Mouse (Mus musculus) kidney, adult 2 months (tissue): Measurements from ENCODE around the gene Nek5. TPM values are rescaled to one million over a fixed set of nuclear protein-coding genes. Genes with fewer than 3 reads are reported as not detected.

Source experiments
- DNase-seq: peaks from one replicate; pipeline ENCODE4 v3.0.0; 2021
- H3K27ac ChIP-seq: fragments of 200-500 bp; 2 replicates; pipeline ENCODE4 v1.5.1; 2012; ENCODE audit warnings: low read depth, low read length, control low read depth, inconsistent platforms; ENCODE audit not compliant: insufficient read depth
- H3K27me3 ChIP-seq: fragments of 200-500 bp; replicated peaks from 2 replicates; pipeline ENCODE4 v1.6.1; 2012; ENCODE audit warnings: mild to moderate bottlenecking, moderate library complexity, low read length, inconsistent platforms; ENCODE audit not compliant: control insufficient read depth, insufficient read depth
- H3K36me3 ChIP-seq: fragments of 200-500 bp; 2 replicates; pipeline ENCODE4 v1.6.1; 2012; ENCODE audit warnings: mild to moderate bottlenecking, moderate library complexity, low read length, inconsistent platforms; ENCODE audit not compliant: control insufficient read depth, insufficient read depth
- H3K4me1 ChIP-seq: fragments of 200-500 bp; 2 replicates; pipeline ENCODE4 v1.6.1; 2011; ENCODE audit warnings: low read length; ENCODE audit not compliant: control insufficient read depth, insufficient read depth
- H3K4me3 ChIP-seq: fragments of 200-500 bp; 2 replicates; pipeline ENCODE4 v1.5.1; 2011; ENCODE audit warnings: mild to moderate bottlenecking, low read depth, low read length, control low read depth; ENCODE audit not compliant: insufficient read depth
- CTCF ChIP-seq: fragments of 200-500 bp; conservative IDR thresholded peaks from 2 replicates; pipeline ENCODE4 v1.5.1; 2011; ENCODE audit warnings: low read depth, mild to moderate bottlenecking, control low read depth, low read length, moderate library complexity, mixed read lengths; ENCODE audit not compliant: insufficient read depth, insufficient read length
- POLR2A ChIP-seq: fragments of 200-500 bp; IDR thresholded peaks from one replicate; pipeline ENCODE4 v1.6.1; 2011; ENCODE audit warnings: low read depth, low read length, control low read depth
- WGBS: fragments of 180-500 bp; shearing (Covaris S2); methylation state at CpG from one replicate; pipeline ENCODE4 v1.1.7; 2018; 5-methylcytosine and 5-hydroxymethylcytosine counted together
- polyA plus RNA-seq: library from polyadenylated mRNA; depleted of rRNA; stranded (reverse); fragments of >200 nt; gene quantifications from 2 replicates; pipeline ENCODE4 v1.2.3, GENCODE M21; 2012; rRNA removed

Nek5 gene
- polyA plus RNA-seq, 1 experiment: 0.59 TPM

DNA sequence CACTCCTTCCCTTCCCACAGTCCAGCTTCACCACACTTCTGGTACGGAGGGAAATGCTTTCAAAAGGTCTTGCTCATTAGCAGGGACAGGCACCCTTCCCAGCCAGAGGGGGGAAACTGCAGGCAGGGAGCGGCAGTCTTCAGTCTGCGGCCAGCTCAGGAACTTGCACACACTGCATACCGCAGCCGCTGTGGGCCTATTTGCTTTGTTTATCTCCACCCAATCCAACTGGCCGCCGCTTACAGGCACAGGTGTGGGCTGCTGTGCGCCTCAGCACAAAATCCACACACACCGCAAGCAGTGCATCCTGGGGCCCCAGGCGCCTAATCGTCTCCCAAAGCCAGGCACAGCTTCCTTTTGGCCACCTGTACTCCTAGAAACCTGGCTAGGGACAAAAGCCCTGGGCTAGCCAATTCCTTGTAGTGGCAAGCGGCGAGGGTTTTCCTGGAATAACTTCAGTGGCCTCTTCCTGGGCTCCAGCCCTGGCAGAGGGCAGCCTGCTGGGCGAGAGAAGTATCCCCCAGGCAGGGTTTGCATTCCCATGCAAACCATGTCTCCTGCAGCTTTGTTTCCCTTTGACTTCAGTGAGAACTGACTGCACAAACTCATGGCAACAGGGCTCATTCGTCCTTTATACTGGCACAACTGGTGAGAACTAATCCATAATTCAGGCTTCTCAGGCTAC is 85.2 kb downstream of the Nek5 start:
- no peaks in the 10 kb centered on the region for H3K36me3 ChIP-seq
- no peak overlapping the region for H3K4me3 ChIP-seq
- WGBS: 27% methylated on average over 15 of the region's 15 CpGs
- TF ChIP-seq POLR2A (no peak), CTCF (no peak)
- DNase-seq: peak; percentile 16
- H3K4me1 ChIP-seq: no peaks in the 10 kb centered on the region
- no peaks in the 10 kb centered on the region for H3K27me3 ChIP-seq
- no peak overlapping the region for H3K27ac ChIP-seq

DNA sequence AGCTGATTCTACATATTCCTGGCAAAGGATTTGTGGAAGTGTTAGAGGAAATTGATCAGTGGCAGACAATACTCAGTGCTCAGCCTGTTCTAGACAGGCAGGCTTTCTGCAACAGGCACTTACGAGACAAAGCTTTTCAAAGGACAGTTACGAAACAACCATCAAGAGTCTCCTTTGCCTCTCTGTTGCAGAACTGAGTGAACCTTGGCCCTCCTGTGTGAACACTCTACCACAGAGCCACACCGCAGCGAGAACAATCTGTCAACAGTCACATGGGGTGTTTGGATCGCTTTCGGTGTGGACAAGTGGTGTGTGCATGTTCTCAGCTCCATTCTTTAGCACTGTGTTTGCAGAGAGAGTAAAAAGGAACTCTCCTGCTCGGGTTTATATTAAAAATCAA is 87.8 kb downstream of the Nek5 start:
- TF ChIP-seq CTCF: no peak
- TF ChIP-seq POLR2A: no peak
- peak; percentile 73 for DNase-seq
- Histone ChIP-seq H3K27me3 (no peaks in the 10 kb centered on the region), H3K4me3 (no peak overlapping the region), H3K27ac (no peak overlapping the region), H3K36me3 (no peaks in the 10 kb centered on the region), H3K4me1 (no peaks in the 10 kb centered on the region)
- 51% methylated on average over 7 of the region's 7 CpGs for WGBS

DNA sequence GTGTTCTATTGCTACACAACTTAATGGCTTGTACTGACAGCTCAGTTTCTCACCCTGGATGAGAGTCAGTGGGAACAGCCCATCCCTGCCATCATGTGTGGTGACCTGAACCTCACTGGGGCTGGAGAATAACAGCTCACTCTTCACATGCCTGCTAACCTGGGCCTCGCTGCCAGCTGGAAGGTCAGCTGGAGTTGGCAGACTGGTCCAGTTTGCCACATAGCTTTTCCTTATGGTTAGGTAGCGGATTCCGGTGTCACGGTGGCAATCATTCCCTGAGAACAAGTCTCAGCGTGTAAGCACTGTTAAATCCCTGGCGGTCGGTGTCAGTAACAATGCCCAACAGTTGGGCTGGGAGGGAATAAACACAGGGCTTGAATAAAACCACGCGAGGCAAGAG is 88.7 kb downstream of the Nek5 start:
- H3K36me3 ChIP-seq: no peaks in the 10 kb centered on the region
- no peak for TF ChIP-seq CTCF
- TF ChIP-seq POLR2A: no peak
- no peaks in the 10 kb centered on the region for H3K4me1 ChIP-seq
- no peaks in the 10 kb centered on the region for H3K27me3 ChIP-seq
- no peak overlapping the region for H3K4me3 ChIP-seq
- 88% methylated on average over 9 of the region's 9 CpGs for WGBS
- DNase-seq: no peak
- H3K27ac ChIP-seq: no peak overlapping the region

DNA sequence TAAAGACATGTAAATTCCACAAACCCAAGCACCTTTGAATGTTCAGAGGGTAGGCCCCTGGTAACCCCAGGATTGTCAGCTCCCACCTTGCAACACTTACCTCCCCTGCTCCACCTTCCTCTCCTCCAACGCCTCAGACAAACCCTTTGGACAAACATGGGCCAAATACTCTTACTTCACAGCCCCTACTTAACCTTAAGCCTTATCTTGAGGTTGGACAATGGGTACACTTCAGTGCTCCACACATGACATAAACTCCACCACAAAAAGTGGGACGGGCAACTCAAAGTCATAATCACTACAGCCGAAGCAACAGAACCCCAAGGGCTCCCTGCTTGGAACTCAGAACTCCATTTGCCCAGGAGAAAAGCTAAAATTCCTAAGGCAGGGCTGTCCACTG is 93.9 kb downstream of the Nek5 start:
- 90% methylated on average over 3 of the region's 3 CpGs for WGBS
- H3K4me3 ChIP-seq: no peak overlapping the region
- no peaks in the 10 kb centered on the region for H3K27me3 ChIP-seq
- H3K4me1 ChIP-seq: no peaks in the 10 kb centered on the region
- DNase-seq: no peak
- no peak overlapping the region for H3K27ac ChIP-seq
- H3K36me3 ChIP-seq: no peaks in the 10 kb centered on the region
- no peak for TF ChIP-seq CTCF
- TF ChIP-seq POLR2A: no peak

DNA sequence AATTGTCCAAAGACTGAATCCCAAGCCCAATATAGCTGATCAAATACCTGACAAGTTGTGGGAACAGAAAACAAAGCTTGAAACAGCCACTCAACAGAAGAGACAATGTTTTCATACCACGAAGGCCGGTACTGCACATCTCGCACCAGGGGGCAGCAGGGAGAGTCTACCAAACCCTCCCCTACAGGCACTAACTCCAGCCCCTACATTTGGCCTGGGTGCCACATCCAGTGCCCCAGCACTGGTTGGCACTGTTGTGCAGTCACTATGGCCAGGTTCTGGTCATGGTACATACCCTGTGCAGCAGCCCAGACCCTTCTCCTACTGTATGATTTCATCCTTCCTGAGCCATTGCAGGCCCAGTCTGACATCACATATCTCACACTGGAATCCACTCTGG is 95.9 kb downstream of the Nek5 start:
- Histone ChIP-seq H3K4me1 (no peaks in the 10 kb centered on the region), H3K27ac (no peak overlapping the region), H3K27me3 (no peaks in the 10 kb centered on the region), H3K36me3 (no peaks in the 10 kb centered on the region), H3K4me3 (no peak overlapping the region)
- peak; percentile 32; the same call in 1 of the 2 replicates for TF ChIP-seq CTCF
- TF ChIP-seq POLR2A: no peak
- 93% methylated on average over 3 of the region's 3 CpGs for WGBS
- no peak for DNase-seq

DNA sequence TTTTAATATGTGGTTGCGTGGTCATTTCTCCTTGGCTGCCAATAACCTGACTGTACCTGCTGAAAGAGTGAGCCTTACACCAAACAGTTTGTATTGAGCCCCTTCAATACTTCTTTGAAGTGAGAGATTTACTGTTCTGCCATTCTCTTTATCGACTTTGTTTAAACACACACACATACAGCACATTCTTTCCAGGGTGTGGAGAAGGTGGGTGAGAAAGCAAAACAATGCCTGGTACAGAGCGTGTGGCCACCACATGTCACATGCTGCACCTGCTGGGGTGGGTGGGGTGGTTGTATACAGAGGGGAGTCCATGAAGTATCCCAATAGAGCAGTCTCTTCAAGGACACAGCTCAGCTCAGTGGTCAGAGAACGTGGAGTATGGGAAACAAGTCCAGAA is 99.6 kb downstream of the Nek5 start:
- Histone ChIP-seq H3K4me1 (no peaks in the 10 kb centered on the region), H3K4me3 (no peak overlapping the region), H3K36me3 (no peaks in the 10 kb centered on the region), H3K27ac (no peak overlapping the region), H3K27me3 (no peaks in the 10 kb centered on the region)
- no peak for TF ChIP-seq CTCF
- TF ChIP-seq POLR2A: no peak
- WGBS: 69% methylated on average over 4 of the region's 4 CpGs
- no peak for DNase-seq

Other genes starting within 250 kb of the Nek5 start
- gene Defb9, start 239.6 kb downstream of the Nek5 start, polyA plus RNA-seq: not detected in 2 replicates
- 3.6 and 3.9 TPM in 2 replicates for gene Defb11, start 218.6 kb downstream of the Nek5 start, polyA plus RNA-seq
- not detected in 2 replicates for gene Defb15, start 192.3 kb downstream of the Nek5 start, polyA plus RNA-seq
- not detected in 2 replicates for gene Defb35, start 186.7 kb downstream of the Nek5 start, polyA plus RNA-seq
- gene Defb13, start 178.3 kb downstream of the Nek5 start, polyA plus RNA-seq: not detected in 2 replicates
- 0.05 TPM in 1 of 2 replicates, not detected in the other for gene Fam90a1a, start 166.3 kb downstream of the Nek5 start, polyA plus RNA-seq
- not detected in 2 replicates for gene Ccdc70, start 155.3 kb downstream of the Nek5 start, polyA plus RNA-seq
- gene Atp7b, start 64.7 kb downstream of the Nek5 start, polyA plus RNA-seq: 1.1 and 1.4 TPM in 2 replicates
- 3.6 and 5.7 TPM in 2 replicates for gene Alg11, start 64.3 kb downstream of the Nek5 start, polyA plus RNA-seq
- gene Nek3, start 41.4 kb upstream of the Nek5 start, polyA plus RNA-seq: 1.6 and 1.7 TPM in 2 replicates
- 0.38 and 0.64 TPM in 2 replicates for gene Ckap2, start 60.8 kb upstream of the Nek5 start, polyA plus RNA-seq
- 12.0 and 15.0 TPM in 2 replicates for gene Vps36, start 67.8 kb upstream of the Nek5 start, polyA plus RNA-seq
- gene Thsd1, start 102.3 kb upstream of the Nek5 start, polyA plus RNA-seq: 2.7 and 3.1 TPM in 2 replicates
- gene Tpte, start 158.4 kb upstream of the Nek5 start, polyA plus RNA-seq: not detected in 2 replicates